Mouse (Mus musculus) skeletal muscle tissue, adult 2 months (tissue): ENCODE data around the gene Agbl4.

Experiments
- DNase-seq: peaks from one replicate; pipeline ENCODE4 v3.0.0-alpha.2; 2012; ENCODE audit warnings: low read depth, low spot score

The Agbl4 gene

DNA sequence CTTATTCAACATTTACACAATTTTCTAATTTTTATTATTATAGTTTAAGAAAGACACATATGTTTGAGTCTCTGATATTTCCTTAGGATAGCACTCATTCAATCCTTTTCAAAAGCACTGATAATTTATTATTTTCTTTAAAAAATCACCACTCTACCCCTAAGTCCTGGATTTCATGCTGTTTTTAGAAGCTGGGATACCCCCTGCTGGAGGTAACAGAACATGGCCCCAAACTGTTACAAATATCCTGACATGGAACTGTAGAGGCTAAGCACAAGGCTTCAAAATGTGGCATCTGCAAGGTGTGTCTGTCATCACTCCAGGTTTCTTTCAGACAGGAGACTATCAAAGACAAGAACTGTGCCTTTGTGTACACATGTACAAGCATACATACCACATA lies 859.5 kb downstream of the Agbl4 start:
- no peak for DNase-seq

DNA sequence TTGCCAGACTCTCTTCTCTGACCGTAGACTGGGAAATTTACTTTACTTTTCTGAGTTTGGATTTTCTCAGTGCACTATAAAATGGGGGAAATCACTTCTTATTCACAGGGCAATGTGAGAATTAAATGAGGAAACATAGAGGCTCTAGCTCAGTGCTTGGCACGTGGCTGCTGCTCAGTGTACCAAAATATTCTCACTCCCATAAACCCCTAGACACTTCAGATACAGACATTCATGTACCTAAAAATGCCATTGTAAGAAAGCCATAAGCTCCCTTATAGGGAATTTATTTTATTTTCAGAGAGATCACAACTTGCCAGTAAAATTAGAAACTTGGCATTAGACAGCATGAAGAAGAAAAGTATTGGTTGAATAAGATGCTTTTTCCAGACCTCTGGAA lies 883.5 kb downstream of the Agbl4 start:
- no peak for DNase-seq

DNA sequence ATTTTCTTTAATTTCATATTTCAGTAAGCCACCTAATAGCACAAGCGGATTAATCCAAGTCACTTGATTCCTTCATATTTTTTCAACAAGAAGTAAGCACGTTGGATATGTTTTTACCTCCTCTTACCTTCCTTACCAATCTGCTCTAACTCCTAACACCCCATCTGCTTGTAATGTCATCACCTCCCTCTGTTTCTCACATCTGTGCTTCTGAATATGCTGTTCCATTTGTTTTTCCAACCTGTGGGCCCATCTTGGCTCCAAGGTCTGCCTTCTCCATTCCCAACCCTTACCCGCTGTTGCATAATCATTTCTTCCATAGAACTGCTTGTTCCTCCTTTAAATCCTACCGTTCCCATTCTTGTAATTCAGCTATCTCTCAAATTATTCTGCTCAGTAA lies 884.4 kb downstream of the Agbl4 start:
- no peak for DNase-seq

GRCm38 (mm10) chr4:111284625-111285024 lies 887.2 kb downstream of the Agbl4 start:
- DNase-seq, result no peak

GRCm38 (mm10) chr4:111294528-111295241 lies 897.2 kb downstream of the Agbl4 start:
- no peak for DNase-seq

- DNase-seq, result no peak
Observed at GRCm38 (mm10) chr4:111306518-111306917, 909.1 kb downstream of the Agbl4 start.

DNA sequence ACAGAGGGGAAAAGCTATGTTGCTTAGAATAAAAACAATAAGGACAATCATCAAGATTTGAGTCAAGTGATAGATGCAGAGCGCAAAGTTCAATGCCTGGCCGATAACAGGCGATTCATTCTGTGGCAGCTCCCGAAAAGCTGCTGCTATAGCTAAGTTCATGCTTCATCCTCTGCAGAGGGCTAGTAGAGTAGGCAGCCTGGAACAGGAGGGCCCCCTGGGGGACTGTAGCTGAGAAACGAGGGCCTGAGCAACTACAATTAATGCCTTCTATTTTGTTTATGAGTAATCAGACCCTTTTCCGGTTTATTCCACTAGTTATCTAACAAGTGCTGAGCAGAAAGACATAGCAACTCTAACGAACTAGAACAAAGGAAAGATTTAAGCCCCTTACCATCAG lies 909.7 kb downstream of the Agbl4 start:
- DNase-seq, result no peak

DNA sequence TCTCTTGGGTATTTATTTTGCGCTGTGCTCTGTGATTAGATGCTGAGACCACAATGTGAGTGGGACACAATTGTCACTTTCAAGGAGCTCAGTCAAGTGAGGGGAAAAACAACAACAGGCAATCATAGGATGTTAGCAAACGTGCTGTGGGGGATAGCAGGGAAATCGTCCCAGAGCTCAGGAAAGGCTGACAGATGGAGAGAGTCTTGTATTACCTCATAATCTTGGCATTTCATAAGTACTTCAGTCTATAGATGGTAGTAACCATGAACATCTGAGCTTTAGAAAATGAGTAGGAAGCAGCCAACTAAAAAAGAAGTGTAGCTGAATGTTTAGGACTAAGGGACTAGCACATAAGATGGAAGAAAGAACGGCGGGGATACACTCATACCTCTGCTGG lies 910.2 kb downstream of the Agbl4 start:
- no peak for DNase-seq

DNA sequence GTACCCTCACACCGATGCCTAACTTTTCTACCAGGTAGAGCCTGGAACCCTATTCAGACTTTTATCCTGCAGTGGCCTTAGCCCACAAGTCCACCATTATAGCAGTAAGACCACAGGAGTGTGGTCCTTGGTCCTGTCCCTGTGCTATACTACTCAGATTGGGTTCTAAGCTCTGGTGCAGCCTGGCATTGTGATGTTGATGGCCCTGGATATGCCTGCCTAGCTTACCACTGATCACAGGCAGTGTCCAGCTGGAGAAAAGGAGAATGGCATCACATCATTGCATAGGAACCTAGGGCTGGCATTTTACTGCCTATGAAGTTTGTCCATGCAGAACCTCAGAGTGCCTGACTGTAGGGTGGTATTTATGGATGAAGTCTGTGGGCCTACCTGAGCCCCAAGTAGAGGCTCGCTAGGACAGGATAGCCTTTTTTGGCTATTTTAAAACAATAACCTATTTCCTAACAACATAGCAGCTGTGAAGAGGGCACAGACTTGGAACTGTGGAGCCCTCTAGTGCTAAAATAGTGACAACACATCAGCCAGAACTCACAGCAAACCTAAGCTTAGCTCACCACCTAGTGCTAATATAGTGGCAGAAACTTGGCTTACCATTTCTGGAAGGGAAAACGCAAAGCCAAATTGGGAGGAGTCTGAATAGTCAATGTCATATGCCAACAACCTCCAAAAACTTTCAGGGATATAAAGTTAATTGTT lies 911.3 kb downstream of the Agbl4 start:
- DNase-seq, result no peak

GRCm38 (mm10) chr4:111327094-111327493 lies 929.6 kb downstream of the Agbl4 start:
- no peak for DNase-seq

- DNase-seq, result peak; percentile 15
Observed at GRCm38 (mm10) chr4:111327760-111328373, 930.4 kb downstream of the Agbl4 start.

DNA sequence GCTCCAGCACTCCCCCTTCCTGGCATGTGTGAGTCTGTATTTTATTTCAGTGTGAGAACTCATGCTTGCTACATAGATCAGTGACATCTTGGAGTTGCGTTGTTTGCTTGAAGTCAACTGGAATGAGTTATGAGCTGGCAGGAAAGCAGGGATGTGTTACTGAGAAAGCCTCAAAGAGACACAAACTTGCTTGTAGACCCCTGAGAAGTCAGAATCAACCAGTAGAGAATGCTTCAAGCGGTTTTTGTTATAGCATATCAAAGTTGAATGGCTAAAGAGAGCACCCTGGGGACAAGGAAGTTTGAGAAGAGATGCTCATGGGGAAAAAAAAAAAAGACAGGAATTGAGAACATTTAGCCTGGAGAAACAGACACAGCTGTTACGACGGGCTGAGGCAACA lies 932.0 kb downstream of the Agbl4 start:
- no peak for DNase-seq

- no peak for DNase-seq
Observed at GRCm38 (mm10) chr4:111332864-111333263, 935.4 kb downstream of the Agbl4 start.

DNA sequence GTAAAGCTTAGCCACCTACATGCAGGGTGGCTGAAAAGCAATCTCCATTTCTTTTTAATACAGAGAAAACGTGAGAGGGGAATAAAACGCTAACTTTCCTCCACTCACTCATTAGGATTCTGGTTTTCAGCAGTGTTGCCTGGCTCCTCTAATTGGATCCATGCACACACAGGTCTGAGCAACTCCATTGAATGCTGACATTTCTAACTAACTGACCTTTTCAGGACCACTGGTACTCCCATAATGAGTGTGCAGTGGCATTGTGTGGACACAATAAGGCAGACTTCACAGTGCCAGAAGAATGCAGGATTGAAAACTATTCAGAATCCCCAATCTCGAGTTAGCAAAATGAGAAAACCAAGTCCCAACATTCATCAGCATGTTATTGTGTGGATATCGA lies 952.5 kb downstream of the Agbl4 start:
- DNase-seq, result no peak

DNA sequence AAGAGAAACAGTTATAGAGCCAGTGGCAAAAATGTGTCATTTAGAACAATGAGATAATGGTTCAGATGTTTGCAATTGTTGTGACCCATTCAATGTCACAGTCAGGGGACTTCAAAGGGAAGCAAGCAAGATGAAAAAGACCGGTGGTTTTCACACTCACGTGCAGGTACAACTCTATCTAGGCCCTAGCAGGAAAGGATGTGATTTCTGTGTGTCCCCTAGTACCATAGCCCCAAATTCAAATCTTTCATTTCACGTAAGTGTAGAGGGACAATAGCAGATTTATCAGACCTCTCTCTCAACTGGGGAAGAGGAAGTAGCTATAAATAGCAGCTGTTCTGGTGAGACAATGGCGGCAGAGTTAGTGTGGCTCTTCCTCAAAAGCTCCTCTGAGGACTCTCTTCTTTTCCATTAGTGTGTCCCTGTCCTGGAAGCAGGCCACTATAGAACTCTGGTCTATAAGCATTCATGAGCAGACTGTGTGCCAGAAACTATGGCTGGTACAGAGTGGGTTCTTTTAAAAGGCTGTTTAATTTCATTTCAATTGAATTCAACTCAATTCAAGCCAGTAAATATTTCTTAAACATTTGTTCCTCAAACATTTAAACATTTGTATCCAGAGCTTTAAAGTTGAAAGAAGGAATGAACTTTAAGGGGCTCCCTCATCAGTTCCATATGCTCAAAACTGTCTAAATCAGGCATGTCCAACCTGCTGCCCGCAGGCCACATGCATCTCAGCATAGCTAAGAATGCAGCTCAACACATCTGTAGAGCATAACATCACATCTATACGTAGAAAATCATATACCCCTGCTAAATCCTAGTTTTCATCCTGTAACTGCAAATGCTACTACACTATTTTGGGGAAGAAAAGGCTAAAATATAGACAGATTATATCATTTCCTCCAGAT lies 953.4 kb downstream of the Agbl4 start:
- DNase-seq, result no peak

DNA sequence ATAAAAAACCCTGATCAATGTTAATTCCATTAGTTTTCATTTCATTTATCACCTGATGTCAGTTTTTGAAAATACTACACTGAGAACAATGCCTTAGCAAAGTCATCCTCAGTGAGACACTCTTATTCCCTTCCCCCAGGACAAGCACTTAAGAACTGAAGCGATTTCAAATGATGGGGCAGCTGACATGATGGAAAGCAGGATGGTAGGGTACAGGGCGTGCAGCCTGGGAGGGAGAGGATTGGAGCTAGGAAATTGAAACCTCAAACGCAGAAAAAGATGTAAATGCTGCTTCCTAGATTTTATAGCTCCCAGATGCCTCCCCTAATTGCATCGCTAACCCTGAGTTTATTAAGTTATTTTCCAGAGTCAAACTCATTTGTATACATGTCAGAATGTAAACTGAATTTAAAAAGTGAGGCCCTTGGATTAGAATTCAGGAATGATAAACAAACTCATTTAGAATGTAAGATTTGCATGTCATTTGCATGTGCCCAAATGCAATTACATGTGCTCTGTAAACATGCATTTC lies 959.2 kb downstream of the Agbl4 start:
- DNase-seq, result no peak

DNA sequence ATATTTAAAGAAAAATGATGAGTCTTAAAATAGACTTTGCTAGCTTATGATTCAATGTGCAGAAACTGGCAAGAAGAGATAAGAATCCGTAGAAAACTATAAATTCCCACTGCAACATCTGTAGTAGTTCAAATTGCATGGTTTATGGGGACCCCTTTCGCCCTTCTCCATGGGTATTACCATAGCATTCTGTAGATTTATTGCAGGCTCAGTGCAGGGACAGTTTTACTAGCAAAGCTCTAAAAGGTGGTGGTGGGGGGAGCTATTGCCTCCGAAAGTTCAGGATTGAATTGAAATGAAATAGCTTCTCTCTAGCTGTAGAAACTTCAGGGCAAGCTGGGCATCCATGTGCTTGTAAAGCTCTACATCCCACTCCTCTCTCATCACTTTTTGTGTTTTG lies 959.7 kb downstream of the Agbl4 start:
- DNase-seq, result no peak

DNA sequence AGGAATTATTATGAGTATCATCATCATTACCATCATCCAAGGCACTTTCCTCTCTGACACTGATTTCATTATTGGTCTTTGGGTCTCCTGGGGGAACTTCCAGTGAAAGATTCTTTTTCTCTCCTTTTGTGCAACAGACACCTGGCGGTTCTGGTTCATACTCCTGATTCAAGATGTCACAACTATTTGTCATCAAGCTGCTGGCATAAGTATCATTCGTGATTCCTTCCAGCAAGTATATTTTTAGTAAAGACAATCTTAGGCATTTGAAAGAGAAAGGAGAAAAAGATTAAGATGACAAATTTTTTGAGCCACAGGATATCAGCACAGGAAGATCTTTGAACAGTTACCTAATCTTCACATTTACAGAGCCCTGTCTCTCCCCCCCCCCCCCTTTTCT lies 966.7 kb downstream of the Agbl4 start:
- no peak for DNase-seq

DNA sequence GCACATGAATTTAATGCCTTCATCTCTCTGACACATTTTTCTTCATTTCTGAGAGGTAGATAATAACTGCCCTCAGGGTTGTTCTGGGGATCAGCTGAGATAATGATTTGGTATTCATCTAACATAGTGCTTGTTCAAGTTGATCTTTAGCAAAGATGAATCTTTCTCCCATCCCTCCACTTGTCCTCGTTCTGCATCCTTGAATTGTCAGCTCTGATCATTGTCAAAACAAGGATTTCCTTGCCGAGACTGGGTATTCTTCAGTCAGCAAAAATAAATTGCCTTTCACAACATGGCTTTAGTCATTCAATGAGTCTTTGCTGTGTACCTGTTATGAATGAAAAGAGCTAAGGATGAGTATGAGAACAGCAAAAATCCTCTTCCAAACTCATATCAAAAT lies 970.3 kb downstream of the Agbl4 start:
- no peak for DNase-seq

- no peak for DNase-seq
Observed at GRCm38 (mm10) chr4:111377159-111377558, 979.7 kb downstream of the Agbl4 start.

DNA sequence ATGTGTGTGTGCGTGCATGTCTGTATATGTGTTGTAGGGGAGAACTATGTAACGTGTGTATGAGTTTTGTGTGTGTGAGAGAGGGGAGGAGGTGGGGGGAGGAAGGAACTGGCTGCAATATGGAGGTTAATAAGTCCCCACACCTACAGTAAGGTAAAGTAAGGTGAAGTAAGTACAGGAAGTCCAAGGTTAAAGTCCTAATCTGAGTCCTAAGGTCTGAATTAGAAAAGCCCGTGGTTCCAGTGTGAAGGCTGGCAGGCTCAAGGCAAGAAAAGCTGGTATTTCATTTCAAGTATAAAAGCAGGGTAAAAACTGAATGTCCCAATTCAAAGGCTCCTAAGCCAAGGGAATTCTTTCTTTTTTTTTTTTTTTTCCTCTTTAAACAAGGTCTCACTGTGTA lies 980.6 kb downstream of the Agbl4 start:
- DNase-seq, result no peak

- no peak for DNase-seq
Observed at GRCm38 (mm10) chr4:111383101-111383500, 985.6 kb downstream of the Agbl4 start.
